Mouse (Mus musculus): ENCODE results near the gene Lrrc8e.
"Not testable (repeated sequence)": the region's sequence is repeated elsewhere in the genome, so short reads cannot be mapped to it uniquely, and the experiment has no call there.

Gene Lrrc8e

DNA sequence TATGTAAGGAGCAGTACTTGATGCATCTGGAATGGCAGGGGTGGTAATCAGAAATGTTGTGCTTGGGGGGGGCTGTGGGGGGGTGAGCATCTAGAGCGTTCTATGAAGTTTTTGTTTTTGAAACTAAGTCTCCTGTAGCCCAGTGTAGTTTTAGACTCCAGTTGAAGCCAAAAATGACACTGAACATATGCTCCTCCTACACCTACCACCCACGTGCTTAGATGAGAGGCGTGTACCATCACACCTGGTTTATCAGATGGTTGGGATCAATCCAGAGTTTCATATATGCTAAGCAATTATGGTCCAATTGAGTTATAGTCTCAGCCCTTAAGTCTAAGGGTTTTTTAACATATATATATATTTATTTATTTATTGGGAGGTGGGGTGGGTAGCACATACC lies 7.0 kb upstream of the Lrrc8e start:
- DNase-seq (ENCODE audit: low read depth), result no peak

DNA sequence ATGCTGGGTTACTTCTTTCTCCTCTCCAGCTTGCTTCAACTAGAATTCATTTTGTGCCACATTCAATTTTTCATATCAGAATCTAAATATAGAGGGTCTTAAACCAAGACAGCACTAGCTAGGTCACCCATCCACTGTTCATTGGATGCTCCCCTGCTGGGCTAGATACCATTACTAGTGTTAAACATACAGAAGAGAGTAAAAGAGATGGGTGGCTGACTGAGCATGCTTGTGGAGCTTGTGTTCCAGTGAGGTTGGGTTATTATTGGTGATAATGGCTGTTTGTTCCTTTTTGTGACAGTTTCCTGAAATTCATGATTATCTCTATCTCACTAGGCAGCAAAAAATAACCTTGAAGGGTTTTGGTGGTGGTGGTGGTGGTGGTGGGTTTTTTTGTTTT lies 4.6 kb upstream of the Lrrc8e start:
- no peak for DNase-seq (ENCODE audit: low read depth)

- no peak for DNase-seq (ENCODE audit: low read depth)
Measured at GRCm38 (mm10) chr8:4226323-4226722, 304 bp upstream of the Lrrc8e start.

GRCm38 (mm10) chr8:4227919-4228318 lies 1.3 kb downstream of the Lrrc8e start:
- no peak for DNase-seq (ENCODE audit: low read depth)

DNA sequence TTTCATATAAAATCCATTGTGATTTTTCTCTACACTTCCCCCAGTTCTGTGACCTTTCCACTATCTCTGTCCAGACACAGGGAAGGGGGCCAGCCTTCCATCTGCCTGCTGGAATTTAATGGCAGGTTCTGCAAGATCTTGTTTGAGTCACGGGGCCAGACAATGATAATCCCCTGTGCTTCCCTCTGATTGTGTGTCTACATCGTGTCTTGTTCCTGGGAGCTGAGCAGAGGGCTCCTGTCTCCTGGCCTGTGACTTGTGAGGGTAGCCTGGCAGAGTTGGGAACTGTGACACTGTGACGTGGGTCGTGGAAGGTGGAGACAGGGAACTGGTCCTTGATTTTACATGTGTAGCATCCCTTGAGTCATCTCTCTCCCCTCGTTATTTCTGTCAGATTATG lies 3.2 kb downstream of the Lrrc8e start:
- no peak for DNase-seq (ENCODE audit: low read depth)

DNA sequence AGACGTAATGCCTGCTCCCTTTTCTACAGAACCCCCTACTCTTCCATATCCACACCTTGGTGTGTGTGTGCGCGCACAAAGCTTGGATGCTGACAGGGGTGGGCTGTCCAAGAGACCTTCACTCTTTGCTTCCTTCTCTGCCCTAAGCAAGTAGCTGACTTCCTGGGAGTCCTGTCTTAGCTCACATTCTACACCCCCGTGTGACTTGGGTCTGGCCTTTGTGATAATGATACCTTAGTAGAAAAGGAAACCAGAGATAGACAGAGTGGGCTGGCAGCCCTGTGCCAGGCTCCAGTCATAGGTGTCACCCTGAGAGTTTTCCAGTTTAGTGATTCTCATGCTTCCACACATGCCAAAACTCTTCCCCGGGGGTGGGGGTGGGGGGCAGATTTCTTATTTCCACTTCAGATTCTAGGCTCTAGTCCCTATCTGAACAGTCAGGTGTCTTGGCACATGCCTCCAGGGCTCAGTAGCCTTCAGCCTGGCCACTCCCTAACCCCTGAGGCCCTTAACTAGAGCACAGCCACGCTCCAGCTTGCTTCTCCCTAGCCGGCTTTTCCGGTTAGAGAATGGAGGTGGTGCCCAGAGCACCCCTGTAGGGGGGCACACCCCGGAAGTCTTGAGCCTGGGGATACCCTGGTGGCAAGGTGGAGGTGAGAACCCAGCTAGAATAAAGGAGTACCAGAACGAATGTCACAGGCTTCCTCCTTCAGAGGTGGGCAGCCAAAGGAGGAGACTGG lies 4.2 kb downstream of the Lrrc8e start:
- DNase-seq (ENCODE audit: low read depth), result no peak

DNA sequence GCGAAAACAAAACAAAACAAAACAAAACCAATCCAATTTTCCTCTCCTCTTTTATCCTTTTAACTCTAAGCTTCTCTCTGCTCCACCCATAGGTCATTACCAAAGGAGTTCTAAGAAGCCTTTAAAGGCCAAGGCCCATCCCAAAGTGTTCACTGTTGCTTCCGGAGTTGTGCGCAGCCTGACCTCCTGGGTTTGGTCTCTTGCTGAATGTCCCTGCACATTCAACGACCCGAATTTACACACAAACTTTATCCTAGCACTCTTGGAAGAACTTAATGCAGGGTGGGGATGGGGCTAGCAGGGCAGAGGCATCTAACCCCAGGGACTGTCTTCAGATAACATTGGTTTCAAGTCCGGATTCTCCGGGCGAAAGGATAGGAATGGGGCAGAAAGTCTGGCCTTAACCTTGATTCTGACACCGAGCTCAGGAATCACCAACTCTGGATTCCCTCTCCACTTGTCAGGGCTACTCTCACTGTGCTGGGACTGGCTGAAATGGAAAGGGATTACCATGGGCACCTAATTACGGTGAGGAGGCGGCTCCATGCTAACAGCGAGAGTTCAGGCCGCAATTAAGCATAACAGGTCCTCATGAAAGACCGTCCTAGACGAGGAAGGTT lies 11.3 kb downstream of the Lrrc8e start:
- no peak for DNase-seq (ENCODE audit: low read depth)

DNA sequence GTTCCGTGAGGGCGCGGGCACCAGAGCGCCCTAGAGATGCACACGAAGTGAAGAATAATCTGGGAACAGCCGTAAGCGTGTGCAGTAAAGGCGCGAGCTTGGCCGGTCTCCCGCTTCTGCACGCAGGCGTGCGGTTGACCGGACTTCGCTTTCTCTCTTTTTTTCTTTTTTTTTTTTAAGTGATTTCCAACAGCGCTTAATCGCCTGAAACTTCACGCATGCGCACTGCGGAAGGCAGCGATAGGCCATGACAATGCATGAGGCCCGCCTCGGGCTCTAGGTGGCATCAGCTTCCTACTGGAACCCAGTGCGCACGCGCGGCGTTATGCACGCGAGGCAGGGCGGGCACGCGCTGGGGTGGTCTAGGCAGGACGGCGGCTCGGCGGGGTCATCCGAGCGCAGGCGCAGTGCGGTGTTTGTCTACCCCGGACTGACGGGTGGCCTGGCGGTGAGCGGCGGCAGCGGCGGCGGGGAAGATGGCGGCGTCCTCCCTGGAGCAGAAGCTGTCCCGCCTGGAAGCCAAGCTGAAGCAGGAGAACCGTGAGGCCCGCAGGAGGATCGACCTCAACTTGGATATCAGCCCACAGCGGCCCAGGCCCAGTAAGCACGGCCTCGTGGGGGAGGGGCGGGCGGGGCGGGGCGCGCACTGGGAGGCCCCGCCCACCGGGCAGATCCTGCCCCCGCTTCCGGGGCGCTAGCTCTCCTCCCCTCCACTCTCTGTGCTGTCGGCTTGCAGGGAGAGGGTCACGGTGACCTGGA lies 12.0 kb downstream of the Lrrc8e start, which contains the start of the genes Map2k7 and Gm49320:
Gene Map2k7, plus strand, starts transcription at position 307 of the 759 bp plus-strand sequence.
Gene Gm49320, plus strand, starts transcription at position 432 of the 759 bp plus-strand sequence.
- peak; percentile 98 for DNase-seq (ENCODE audit: low read depth)

DNA sequence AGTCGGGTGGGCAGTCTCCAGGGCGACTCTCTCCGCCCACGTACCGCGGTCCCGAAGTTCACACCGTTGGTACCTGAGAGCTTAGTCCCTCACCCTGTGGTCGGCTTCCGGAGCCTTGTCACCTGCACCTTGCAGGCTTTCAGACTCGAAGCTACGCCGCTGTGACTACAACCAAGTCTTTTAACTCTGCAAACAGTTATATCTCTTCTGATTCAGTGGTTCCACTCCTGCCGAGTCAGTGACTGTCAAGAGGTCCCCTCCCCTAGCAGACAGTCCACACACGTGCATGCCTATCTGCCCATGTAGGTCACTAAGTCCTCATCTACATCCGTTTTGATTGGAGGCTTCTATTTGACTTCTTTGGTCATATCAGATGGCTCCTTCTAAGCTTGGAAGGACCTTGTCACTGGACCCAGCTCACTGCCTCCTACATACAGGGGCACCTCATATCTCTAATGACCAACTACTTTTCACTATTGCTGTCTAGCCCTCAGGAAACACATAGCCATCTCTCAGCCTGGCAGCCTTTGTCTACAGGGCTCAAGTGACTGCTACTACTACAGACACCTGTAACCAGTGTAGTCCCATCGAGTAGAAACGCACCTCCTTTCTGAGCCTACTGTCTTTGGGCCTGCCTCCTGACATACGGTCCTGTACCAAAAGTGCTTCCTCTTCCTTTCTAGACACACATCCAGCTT lies 12.7 kb downstream of the Lrrc8e start:
- DNase-seq (ENCODE audit: low read depth), result no peak

GRCm38 (mm10) chr8:4245061-4245460 lies 18.4 kb downstream of the Lrrc8e start:
- no peak for DNase-seq (ENCODE audit: low read depth)

- DNase-seq (ENCODE audit: low read depth), result no peak
Measured at GRCm38 (mm10) chr8:4245737-4246136, 19.1 kb downstream of the Lrrc8e start.

DNA sequence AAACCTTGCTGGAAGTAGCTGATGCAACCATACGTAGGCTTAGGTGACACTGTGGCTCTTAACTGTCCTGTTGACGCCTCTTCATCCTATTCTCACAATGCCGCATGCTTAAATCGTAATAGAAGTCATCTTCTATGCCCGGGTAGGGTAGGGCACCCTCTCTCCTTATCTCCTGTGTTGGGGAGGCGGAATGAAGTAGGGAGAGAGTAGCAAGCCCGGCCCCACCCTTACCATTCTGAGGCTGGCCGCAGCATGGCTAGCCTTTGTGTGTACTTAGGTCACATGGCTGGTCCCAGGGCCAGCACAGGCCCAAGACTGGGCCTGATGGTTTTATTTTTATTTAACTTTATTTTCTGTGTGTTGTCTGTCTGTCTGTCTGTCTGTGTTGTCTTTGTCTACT lies 20.6 kb downstream of the Lrrc8e start:
- no peak for DNase-seq (ENCODE audit: low read depth)

DNA sequence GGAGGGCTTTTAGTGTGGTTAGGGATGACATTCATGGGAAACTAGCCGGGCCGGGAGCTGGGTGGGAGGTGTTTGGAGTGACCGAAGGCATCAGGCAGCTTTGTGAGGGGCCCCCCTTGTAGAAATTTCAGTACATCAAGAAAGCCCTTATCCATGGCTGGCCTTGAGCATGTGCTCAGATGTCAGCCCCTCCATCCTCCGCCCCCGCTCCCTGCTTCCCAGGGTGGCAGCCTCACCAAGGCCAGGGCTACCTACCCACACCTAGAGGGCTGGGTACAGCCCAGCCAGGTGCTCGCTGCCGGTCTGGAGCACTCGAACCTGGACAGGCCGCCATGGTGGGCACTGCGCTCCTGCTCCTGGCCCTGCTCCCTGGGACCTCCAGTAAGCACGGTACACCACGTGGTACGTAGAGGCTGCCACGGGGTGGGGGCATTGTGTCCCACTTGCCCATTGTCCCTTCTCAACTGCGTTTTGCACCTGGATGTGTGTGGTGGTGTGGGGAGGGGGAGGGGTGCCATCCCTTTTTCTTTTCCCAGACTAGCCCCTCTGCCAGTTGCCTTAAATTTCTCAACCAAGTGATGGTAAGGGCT lies 21.4 kb downstream of the Lrrc8e start, which contains the start of gene Tgfbr3l:
Gene Tgfbr3l, plus strand, starts transcription at position 264 of the 590 bp plus-strand sequence.
- DNase-seq (ENCODE audit: low read depth), result no peak

DNA sequence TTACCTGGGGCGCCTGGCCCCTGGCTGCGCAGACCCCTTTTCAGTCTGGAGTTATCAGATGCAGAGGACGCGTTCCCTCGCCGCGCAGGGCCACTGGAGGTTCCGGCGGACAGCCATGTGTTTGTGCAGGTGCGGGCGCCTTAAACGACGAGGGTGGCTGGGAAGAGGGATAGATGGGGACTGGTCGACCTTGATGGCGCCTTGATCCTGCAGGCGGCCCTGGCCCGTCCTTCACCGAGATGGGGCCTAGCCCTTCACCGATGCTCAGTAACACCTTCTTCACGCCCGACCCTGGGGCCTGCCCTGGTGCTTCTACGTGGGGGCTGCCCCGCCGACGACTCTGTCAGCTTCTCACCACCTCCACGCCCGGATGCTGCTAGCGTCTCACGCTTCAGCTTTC lies 22.6 kb downstream of the Lrrc8e start:
- no peak for DNase-seq (ENCODE audit: low read depth)

DNA sequence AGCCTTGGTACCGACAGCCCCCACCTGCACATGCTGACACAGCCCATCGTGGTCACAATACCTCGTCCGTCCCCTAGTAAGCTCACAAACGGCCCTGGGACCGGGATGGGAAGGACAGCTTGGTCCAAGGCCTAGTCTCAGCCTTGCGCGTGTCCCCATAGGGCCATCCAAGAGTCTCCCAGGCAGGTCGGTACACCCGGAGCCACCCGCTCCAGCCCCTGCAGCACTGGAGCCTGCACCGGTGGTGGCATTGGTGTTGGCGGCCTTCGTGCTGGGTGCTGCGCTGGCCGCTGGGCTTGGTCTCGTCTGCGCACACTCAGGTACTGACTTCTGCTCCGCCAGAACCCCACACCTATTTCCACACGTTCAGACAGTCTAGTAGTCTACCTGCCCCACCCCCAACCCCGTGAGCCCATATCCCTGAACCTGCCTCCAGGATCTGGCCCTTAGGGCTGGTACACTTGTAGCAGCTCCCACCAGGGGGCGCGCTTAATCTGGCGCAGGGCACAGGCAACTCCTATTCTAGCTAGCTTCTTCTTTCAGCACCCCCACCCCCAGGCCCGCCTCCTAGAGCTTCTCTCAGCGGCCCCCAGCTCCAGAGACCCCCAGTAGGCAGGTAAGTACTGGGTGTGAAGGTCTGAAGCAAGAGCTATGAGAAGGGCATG lies 23.8 kb downstream of the Lrrc8e start:
- peak; percentile 81 for DNase-seq (ENCODE audit: low read depth)

DNA sequence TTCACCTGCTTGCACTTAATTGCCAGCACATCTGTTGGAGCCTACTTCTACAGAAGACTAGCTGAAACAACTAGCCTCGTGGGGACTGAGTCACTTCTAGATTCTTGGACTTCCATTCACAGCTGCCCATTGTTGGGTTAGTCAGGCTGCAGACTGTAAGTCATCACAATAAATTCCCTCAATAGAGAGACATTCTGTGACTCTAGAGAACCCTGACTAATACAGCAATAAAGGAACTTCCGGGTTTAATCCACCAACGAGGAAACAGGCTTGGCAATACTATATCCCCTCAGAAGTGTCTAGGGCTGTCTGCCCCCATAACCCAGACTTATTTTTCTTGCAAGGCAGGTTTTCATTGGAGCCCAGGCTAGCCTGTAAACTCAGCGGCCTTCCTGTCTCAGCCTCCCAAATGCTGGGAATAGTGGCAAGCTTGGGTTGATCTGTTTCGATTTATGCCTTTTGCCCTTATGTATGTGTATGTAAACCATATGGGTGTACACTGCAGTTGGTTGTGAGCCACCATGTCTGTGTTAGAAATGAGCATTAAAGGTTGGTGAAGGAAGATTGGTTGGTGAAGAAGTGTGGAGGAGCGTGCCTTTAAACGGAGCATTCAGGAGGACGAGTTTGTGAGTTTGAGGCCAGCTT lies 25.6 kb downstream of the Lrrc8e start:
- no peak for DNase-seq (ENCODE audit: low read depth)

DNA sequence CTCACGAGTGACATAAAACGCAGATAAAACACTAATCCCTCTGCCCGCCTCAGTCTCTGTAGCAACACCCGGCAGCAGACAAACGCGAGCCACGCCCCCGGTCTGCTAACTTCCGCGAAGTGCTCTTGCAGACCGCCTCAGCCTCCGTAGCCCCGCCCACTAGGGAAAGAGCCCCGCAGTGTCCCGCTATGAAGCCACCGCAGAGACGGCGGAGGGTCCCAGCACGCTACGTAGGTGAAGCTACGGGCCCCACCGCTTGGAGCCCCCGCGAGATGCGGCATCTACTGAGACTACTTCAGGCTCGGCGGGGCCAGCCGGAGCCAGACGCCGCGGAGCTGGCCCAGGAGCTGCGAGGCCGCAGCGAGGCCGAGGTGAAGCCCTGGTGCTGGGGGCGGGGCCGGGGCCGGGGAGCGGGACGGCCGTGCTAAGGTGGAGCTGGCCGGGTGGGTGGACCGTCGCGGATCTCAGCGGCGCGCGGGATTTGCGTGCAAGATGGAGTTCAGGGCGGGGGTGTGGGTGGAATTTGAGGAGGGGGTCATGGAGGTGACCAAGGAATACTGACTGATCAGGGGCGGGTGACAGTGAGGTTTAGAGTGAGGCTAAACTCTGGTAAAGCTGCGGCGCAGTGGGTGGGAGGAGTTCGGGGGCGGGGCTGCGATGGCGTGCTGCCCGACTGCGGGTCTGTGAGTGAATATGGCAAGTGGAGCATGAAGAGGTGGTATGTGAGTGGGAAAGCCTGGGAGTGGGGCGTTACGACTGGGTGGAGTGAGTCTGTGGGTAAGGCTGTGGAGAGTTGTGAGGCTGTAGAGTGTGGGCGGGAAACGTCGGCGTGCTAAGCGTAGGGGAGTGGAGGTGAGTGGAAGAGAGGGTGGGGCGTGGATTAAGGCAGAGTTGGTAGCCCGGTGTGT lies 26.6 kb downstream of the Lrrc8e start, which contains the start of gene Snapc2:
Gene Snapc2, plus strand, starts transcription at position 147 of the 908 bp plus-strand sequence.
- peak; percentile 95 for DNase-seq (ENCODE audit: low read depth)

GRCm38 (mm10) chr8:4254001-4254400 lies 27.4 kb downstream of the Lrrc8e start:
- no peak for DNase-seq (ENCODE audit: low read depth)

DNA sequence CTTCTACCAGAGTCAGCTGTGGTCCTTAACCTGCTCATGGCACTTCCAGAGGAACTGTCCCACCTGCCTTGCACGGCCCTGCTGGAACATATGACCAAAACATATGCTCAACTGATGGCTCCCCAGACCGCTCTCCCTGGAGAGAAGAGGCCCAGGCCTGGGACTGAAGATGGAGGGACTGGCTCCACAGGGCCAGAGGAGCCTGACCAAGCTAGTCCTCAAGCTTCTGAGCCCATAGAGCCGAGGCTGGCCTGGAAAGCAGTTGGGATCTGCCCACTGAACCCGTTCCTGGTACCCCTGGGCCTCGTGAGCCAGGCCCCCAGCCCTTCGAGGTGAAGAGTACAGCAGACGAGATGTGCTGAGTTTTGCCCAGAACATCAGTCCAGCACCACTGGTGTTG lies 28.8 kb downstream of the Lrrc8e start:
- DNase-seq (ENCODE audit: low read depth), result not testable (repeated sequence)

- no peak for DNase-seq (ENCODE audit: low read depth)
Measured at GRCm38 (mm10) chr8:4256911-4257310, 30.3 kb downstream of the Lrrc8e start.

All from c-Kit-positive CD71-negative TER-119-negative erythroid progenitor cells, embryonic 14.5 days (primary cell).